Mouse (Mus musculus) spleen, adult 2 months (tissue): ENCODE data around the gene Ncor2. TPM values are rescaled to one million over a fixed set of nuclear protein-coding genes. Genes with fewer than 3 reads are reported as not detected.

ENCODE experiments used
- DNase-seq, 2 experiments: peaks; one replicate each; pipeline versions ENCODE4 v3.0.0 to v3.0.0-alpha.2; 2012 to 2021; ENCODE audit warnings: low spot score in 2 of 2, low read depth in 1 of 2
- H3K27ac ChIP-seq: fragments of 200-500 bp; 2 replicates; pipeline ENCODE4 v1.5.1; 2012; ENCODE audit warnings: low read length, inconsistent platforms; ENCODE audit not compliant: insufficient read depth
- H3K27me3 ChIP-seq: fragments of 200-500 bp; 2 replicates; pipeline ENCODE4 v1.6.1; 2012; ENCODE audit warnings: mild to moderate bottlenecking, moderate library complexity, low read length, inconsistent platforms; ENCODE audit not compliant: control insufficient read depth, insufficient read depth
- H3K36me3 ChIP-seq: fragments of 200-500 bp; 2 replicates; pipeline ENCODE4 v1.6.1; 2012; ENCODE audit warnings: mild to moderate bottlenecking, low read length, inconsistent platforms; ENCODE audit not compliant: control insufficient read depth, insufficient read depth
- H3K4me1 ChIP-seq: fragments of 200-500 bp; 2 replicates; pipeline ENCODE4 v1.6.1; 2011; ENCODE audit warnings: inconsistent platforms; ENCODE audit not compliant: control insufficient read depth, insufficient read depth, insufficient read length
- H3K4me3 ChIP-seq: fragments of 200-500 bp; 2 replicates; pipeline ENCODE4 v1.5.1; 2011; ENCODE audit warnings: mild to moderate bottlenecking, inconsistent platforms; ENCODE audit not compliant: insufficient read depth, insufficient read length; ENCODE audit errors: extremely low read depth
- CTCF ChIP-seq: fragments of 200-500 bp; IDR thresholded peaks from 2 replicates; pipeline ENCODE4 v1.5.1; 2011; ENCODE audit warnings: mild to moderate bottlenecking, inconsistent platforms; ENCODE audit not compliant: insufficient read depth, insufficient read length, insufficient replicate concordance; ENCODE audit errors: extremely low read depth
- POLR2A ChIP-seq: fragments of 200-500 bp; IDR thresholded peaks from 2 replicates; pipeline ENCODE4 v1.6.1; 2011; ENCODE audit warnings: low read depth, low read length, inconsistent platforms
- WGBS: fragments of 180-500 bp; shearing (Covaris S2); methylation state at CpG from one replicate; pipeline ENCODE4 v1.1.7; 2018; 5-methylcytosine and 5-hydroxymethylcytosine counted together
- polyA plus RNA-seq: library from polyadenylated mRNA; depleted of rRNA; stranded (reverse); fragments of >200 nt; gene quantifications from 2 replicates; pipeline ENCODE4 v1.2.3, GENCODE M21; 2012

The Ncor2 gene
- polyA plus RNA-seq, 1 experiment, result 70.5 TPM

DNA sequence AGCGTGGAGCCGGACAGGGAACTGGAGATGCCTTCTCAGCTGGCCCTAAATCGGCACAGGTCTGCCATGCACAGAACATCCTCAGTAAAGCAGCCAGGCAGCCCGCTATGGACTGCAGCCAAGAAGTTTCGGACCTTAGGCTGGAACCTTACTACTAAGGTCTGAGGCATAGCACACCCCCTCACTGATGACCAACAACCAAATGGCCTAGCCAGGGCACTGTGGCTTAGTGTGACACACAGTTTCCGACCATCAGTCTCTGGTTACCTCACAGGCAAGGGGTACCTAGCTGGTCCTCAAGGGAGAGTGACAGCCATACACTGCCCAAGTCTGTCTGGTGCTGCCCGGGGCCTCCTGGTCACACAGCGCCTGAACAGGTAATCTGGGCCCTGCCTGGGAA, 105.1 kb downstream of the Ncor2 start:
- Histone ChIP-seq H3K4me1 (peaks cover 13% of the 10 kb centered on the region; the same call in 1 of the 2 replicates), H3K27me3 (no peaks in the 10 kb centered on the region), H3K27ac (no peak overlapping the region), H3K4me3 (no peak overlapping the region), H3K36me3 (peaks cover 12% of the 10 kb centered on the region)
- 89% methylated on average over 8 of the region's 8 CpGs for WGBS
- DNase-seq, result no peak
- TF ChIP-seq POLR2A (no peak), CTCF (no peak)

DNA sequence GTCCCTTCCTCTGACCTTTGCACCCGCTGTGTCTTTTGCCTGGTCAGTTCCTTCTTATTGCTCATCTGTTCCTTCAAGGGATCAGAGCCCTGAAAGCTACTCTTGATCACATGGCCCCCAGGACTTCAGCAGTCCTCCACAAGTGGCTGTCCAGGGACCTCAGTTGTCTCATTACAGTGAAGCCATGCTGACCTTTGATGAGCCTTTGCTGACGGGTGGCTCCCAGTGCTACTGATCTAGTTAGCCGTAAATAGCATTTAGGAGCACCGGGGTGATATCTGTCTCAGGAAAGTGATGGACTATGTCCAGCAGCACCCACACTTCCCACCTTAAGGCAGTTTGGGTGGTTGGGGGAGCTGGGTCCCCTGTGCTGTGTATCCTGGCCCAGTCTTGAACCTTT, 105.7 kb downstream of the Ncor2 start:
- Histone ChIP-seq H3K27me3 (no peaks in the 10 kb centered on the region), H3K27ac (no peak overlapping the region), H3K4me3 (no peak overlapping the region), H3K4me1 (peaks cover 13% of the 10 kb centered on the region; the same call in 1 of the 2 replicates), H3K36me3 (peaks cover 9% of the 10 kb centered on the region)
- 88% methylated on average over 4 of the region's 4 CpGs for WGBS
- no peak for DNase-seq
- TF ChIP-seq POLR2A (no peak), CTCF (no peak)

DNA sequence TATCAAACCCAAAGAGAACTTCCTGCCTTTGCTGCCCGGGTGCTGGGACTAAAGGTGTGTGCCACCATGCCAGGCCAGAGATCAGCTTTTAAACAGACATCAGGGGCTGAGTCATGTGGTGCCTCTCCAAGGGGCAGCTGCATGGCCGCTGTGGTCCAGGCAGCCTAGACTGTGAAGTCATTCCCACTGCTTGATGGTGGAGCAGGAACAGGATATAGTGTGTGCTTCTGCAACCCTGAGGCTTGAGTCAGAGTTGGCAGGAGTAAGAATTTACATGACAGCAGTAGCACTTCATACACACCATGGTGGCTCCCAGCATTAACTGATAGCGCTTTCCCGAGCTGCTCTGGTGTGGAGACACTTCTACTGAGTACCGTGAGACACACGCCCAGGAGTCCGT, 106.6 kb downstream of the Ncor2 start:
- 63% methylated on average over 7 of the region's 7 CpGs for WGBS
- TF ChIP-seq POLR2A, result no peak
- no peak for TF ChIP-seq CTCF
- no peak overlapping the region for H3K27ac ChIP-seq

DNA sequence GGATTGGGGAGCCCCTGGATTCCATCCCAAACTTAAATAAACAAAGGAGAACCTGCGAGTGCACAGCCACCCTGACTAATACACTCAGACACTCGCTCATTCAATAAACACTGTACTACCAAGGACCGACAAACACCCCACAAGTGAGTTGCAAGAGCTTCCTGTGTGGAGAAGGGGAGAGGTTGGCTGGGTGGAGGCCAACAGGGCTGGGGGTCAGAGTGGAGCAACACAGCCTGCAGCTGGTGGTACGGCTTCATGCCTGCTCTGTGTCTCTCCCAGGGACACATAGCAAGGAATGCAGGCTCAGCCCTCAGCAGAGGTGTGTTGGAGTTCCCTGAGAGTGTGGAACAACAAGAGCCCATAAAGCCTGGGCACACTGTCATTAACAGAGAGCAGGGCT, 107.1 kb downstream of the Ncor2 start:
- Histone ChIP-seq H3K4me3 (no peak overlapping the region), H3K4me1 (peaks cover 13% of the 10 kb centered on the region; the same call in 1 of the 2 replicates), H3K27ac (no peak overlapping the region), H3K36me3 (peaks cover 5% of the 10 kb centered on the region), H3K27me3 (no peaks in the 10 kb centered on the region)
- DNase-seq, result no peak
- TF ChIP-seq CTCF, result no peak
- no peak for TF ChIP-seq POLR2A
- 26% methylated on average over 4 of the region's 4 CpGs for WGBS

More for the DNA sequence above, 106.6 kb downstream of the Ncor2 start:
- Histone ChIP-seq H3K36me3 (peaks cover 5% of the 10 kb centered on the region), H3K27me3 (no peaks in the 10 kb centered on the region), H3K4me3 (no peak overlapping the region), H3K4me1 (peaks cover 13% of the 10 kb centered on the region; the same call in 1 of the 2 replicates)
- no peak for DNase-seq

DNA sequence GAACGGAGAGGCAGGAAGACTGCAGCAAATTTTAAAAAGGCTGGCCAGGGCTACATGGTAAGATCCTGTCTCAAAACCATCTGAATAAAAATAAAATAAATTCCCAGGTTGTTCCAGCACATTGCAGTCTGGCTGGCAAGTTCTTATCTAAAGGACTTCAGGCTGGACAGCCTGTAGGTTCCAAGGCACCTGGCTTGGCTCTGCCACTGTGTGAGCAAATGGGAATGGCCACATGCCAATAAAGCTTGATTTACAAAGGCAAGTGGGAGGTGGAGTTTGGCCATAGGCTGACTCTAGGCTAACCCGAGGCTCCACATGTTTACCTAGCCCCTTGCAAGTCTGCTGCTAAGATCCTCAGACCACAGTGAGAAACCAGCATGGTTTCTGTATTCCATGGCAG, 108.6 kb downstream of the Ncor2 start:
- no peaks in the 10 kb centered on the region for H3K27me3 ChIP-seq
- peaks cover 11% of the 10 kb centered on the region for H3K36me3 ChIP-seq
- H3K4me1 ChIP-seq, result peaks cover 13% of the 10 kb centered on the region; the same call in 1 of the 2 replicates
- 68% methylated on average over 2 of the region's 2 CpGs for WGBS
- no peak for TF ChIP-seq POLR2A
- TF ChIP-seq CTCF, result no peak
- H3K27ac ChIP-seq, result no peak overlapping the region
- DNase-seq, result no peak
- H3K4me3 ChIP-seq, result no peak overlapping the region

DNA sequence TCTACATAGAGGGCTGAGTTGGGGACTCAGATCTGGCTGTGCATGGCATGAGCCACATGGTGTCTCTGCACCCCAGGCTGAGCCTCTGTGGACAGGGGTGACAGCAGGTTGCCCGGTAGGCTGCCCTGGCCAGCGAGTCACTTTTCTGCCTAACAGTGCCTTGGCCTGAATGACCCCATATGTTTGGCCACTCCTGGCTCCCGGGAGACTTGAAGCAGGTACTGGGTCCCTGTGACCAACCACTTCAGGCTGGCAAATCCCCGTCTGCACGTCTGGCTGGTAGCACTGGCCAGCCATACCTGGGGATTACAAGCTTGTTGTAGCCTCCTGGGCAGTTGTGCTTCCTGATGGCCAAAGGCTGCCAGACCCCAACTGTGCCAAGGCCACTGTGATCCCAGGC, 109.1 kb downstream of the Ncor2 start:
- Histone ChIP-seq H3K4me3 (no peak overlapping the region), H3K4me1 (peaks cover 13% of the 10 kb centered on the region; the same call in 1 of the 2 replicates), H3K27me3 (no peaks in the 10 kb centered on the region), H3K36me3 (peaks cover 14% of the 10 kb centered on the region), H3K27ac (no peak overlapping the region)
- no peak for TF ChIP-seq CTCF
- TF ChIP-seq POLR2A, result no peak
- 95% methylated on average over 5 of the region's 5 CpGs for WGBS
- no peak for DNase-seq

DNA sequence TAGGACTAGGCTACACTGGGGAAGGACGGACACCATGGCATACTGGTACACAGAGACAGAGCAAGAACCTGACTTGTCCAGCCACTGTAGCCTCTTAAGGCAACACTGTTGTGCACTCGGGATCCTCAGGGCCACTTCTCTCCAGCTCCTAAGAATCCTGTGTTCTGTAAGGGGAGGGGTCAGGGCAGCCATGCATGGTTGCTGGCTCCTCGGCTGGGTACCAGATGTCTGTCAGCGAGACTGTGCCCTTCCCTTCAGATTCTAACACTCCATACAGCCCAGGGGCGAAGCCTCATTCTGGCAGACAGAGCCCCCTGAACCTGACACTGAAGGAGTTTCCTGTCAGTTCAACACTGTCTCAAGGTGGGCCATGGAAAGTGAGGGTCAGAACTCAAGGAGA, 109.6 kb downstream of the Ncor2 start:
- Histone ChIP-seq H3K4me3 (no peak overlapping the region), H3K4me1 (peaks cover 8% of the 10 kb centered on the region; the same call in 1 of the 2 replicates), H3K36me3 (peaks cover 19% of the 10 kb centered on the region), H3K27ac (no peak overlapping the region), H3K27me3 (no peaks in the 10 kb centered on the region)
- DNase-seq, result no peak
- TF ChIP-seq CTCF (no peak), POLR2A (no peak)
- WGBS, result 80% methylated on average over 5 of the region's 5 CpGs
